Mouse (Mus musculus) left cerebral cortex, postnatal 10 days (tissue): ENCODE results near the gene Nans. TPM values are rescaled to one million over a fixed set of nuclear protein-coding genes. Genes with fewer than 3 reads are reported as not detected.

ENCODE experiments used
- DNase-seq, 2 experiments: peaks; one replicate each; pipeline ENCODE4 v3.0.0; 2021 to 2022; ENCODE audit warnings: low spot score in 2 of 2, mixed read lengths in 1 of 2; ENCODE audit errors: extremely low spot score in 1 of 2
- intact Hi-C: fragments of 180-260 bp; cut with DNase I; formaldehyde crosslinking; loops from one replicate; pipeline ENCODE4 v1.15.1; 2025
- total RNA-seq, 2 experiments: library from RNA; stranded (reverse); gene quantifications; 2 replicates each; pipeline ENCODE4 v1.2.3; 2021

Gene Nans
- total RNA-seq, 2 experiments from 2014 or later = 30.7 to 35.0 TPM

GRCm38 (mm10) chr4:46526226-46526625 is 37.2 kb downstream of the Nans start:
- intact Hi-C loops = no loop called here
- no peak for DNase-seq

- no peak for DNase-seq
- intact Hi-C loops = no loop called here
Measured at GRCm38 (mm10) chr4:46526798-46527557, 37.9 kb downstream of the Nans start.

GRCm38 (mm10) chr4:46527558-46527926 is 38.5 kb downstream of the Nans start:
- no peak for DNase-seq
- intact Hi-C loops = no loop called here

- intact Hi-C loops = loop anchor here (10.0 kb wide), 1 partner anchor 125 kb away; the partner anchor contains the start of gene Tbc1d2
- no peak for DNase-seq
Measured at GRCm38 (mm10) chr4:46529722-46530121, 40.7 kb downstream of the Nans start.

- DNase-seq = no peak
- intact Hi-C loops = loop anchor here (10.0 kb wide), 1 partner anchor 122 kb away; the partner anchor contains the start of gene Tbc1d2
Measured at GRCm38 (mm10) chr4:46532511-46532910, 43.5 kb downstream of the Nans start.

GRCm38 (mm10) chr4:46532926-46533325 is 43.9 kb downstream of the Nans start:
- intact Hi-C loops = loop anchor here (10.0 kb wide), 1 partner anchor 122 kb away; the partner anchor contains the start of gene Tbc1d2
- no peak for DNase-seq

- intact Hi-C loops = loop anchor here (10.0 kb wide), 1 partner anchor 121 kb away; the partner anchor contains the start of gene Tbc1d2
- no peak for DNase-seq
Measured at GRCm38 (mm10) chr4:46533934-46534720, 45.1 kb downstream of the Nans start.

- intact Hi-C loops = loop anchor here (10.0 kb wide), 1 partner anchor 120 kb away; the partner anchor contains the start of gene Tbc1d2
Measured at GRCm38 (mm10) chr4:46535094-46535830, 46.2 kb downstream of the Nans start.

GRCm38 (mm10) chr4:46535840-46536361 is 46.9 kb downstream of the Nans start, which contains the start of gene Trim14:
Gene Trim14 (minus strand): TSS chr4:46536141.
- intact Hi-C loops = loop anchor here (10.0 kb wide), 1 partner anchor 119 kb away; the partner anchor contains the start of gene Tbc1d2
- DNase-seq = no peak

More at GRCm38 (mm10) chr4:46535094-46535830, 46.2 kb downstream of the Nans start:
- DNase-seq = no peak

GRCm38 (mm10) chr4:46539167-46539566 is 50.1 kb downstream of the Nans start:
- DNase-seq = no peak
- intact Hi-C loops = loop anchor here (10.0 kb wide), 1 partner anchor 116 kb away; the partner anchor contains the start of gene Tbc1d2

- no peak for DNase-seq
- intact Hi-C loops = no loop called here
Measured at GRCm38 (mm10) chr4:46541707-46542106, 52.7 kb downstream of the Nans start.

- intact Hi-C loops = no loop called here
- no peak for DNase-seq
Measured at GRCm38 (mm10) chr4:46543366-46544050, 54.5 kb downstream of the Nans start.

GRCm38 (mm10) chr4:46544313-46544712 is 55.3 kb downstream of the Nans start:
- intact Hi-C loops = no loop called here
- DNase-seq = no peak

- no peak for DNase-seq
- intact Hi-C loops = no loop called here
Measured at GRCm38 (mm10) chr4:46545498-46545897, 56.5 kb downstream of the Nans start.

- DNase-seq = no peak
- intact Hi-C loops = no loop called here
Measured at GRCm38 (mm10) chr4:46546709-46547108, 57.7 kb downstream of the Nans start.

- intact Hi-C loops = no loop called here
- DNase-seq = no peak
Measured at GRCm38 (mm10) chr4:46549979-46550378, 60.9 kb downstream of the Nans start.

- intact Hi-C loops = no loop called here
- DNase-seq = no peak
Measured at GRCm38 (mm10) chr4:46550406-46550805, 61.4 kb downstream of the Nans start.
